Mouse (Mus musculus) ovary, adult 2 months (tissue): ENCODE data around the gene Cldn34d. TPM values are rescaled to one million over a fixed set of nuclear protein-coding genes. Genes with fewer than 3 reads are reported as not detected.

Experiments
- polyA plus RNA-seq: library from polyadenylated mRNA; depleted of rRNA; stranded (reverse); fragments of >200 nt; gene quantifications from 2 replicates; pipeline ENCODE4 v1.2.3, GENCODE M21; 2012; rRNA removed

Gene Cldn34d
- polyA plus RNA-seq: not detected in 2 replicates

GRCm38 (mm10) chrX:76602824-76603223, at the start of gene Cldn34d:
Gene Cldn34d, minus strand, starts transcription at chrX:76602924.

Other genes starting within 250 kb of the Cldn34d start
- gene Cldn34b4, start 209.6 kb downstream of the Cldn34d start, polyA plus RNA-seq: not detected in 2 replicates